Mouse (Mus musculus) common myeloid progenitor, adult 5-6 weeks (primary cell): ENCODE data around the gene Igfbp5. TPM values are rescaled to one million over a fixed set of nuclear protein-coding genes. Genes with fewer than 3 reads are reported as not detected.

Experiments used
- ATAC-seq: replicated peaks from 2 replicates; pipeline ENCODE4 v1.8.0; 2016; ENCODE audit warnings: low read depth, mild to moderate bottlenecking, moderate TSS enrichment, inconsistent platforms; ENCODE audit not compliant: poor library complexity, severe bottlenecking
- total RNA-seq: library from RNA; stranded (forward); fragments of 200-1000, 187-1606 nt; gene quantifications from 2 replicates; pipeline ENCODE4 v1.2.3, GENCODE M21; 2017

Gene Igfbp5
- total RNA-seq, 1 experiment from 2014 or later: 0.37 TPM

GRCm38 (mm10) chr1:72869681-72870614 lies 4.7 kb downstream of the Igfbp5 start:
- ATAC-seq: peak; percentile 62

- ATAC-seq: no peak
These were observed 5.4 kb downstream of the Igfbp5 start for GRCm38 (mm10) chr1:72869275-72869674.

- peak; percentile 45 for ATAC-seq
These were observed 6.1 kb downstream of the Igfbp5 start for GRCm38 (mm10) chr1:72868429-72869215.

GRCm38 (mm10) chr1:72867346-72867745 lies 7.3 kb downstream of the Igfbp5 start:
- ATAC-seq: no peak

GRCm38 (mm10) chr1:72866417-72866816 lies 8.3 kb downstream of the Igfbp5 start:
- no peak for ATAC-seq

GRCm38 (mm10) chr1:72865900-72866299 lies 8.8 kb downstream of the Igfbp5 start:
- 0 out of 2 replicates have a peak, but pooled peaks have one; percentile 36 for ATAC-seq

GRCm38 (mm10) chr1:72864272-72864671 lies 10.4 kb downstream of the Igfbp5 start:
- ATAC-seq: no peak

- no peak for ATAC-seq
These were observed 11.0 kb downstream of the Igfbp5 start for GRCm38 (mm10) chr1:72863692-72864091.

- ATAC-seq: no peak
These were observed 12.4 kb downstream of the Igfbp5 start for GRCm38 (mm10) chr1:72862248-72862647.

- ATAC-seq: no peak
These were observed 13.0 kb downstream of the Igfbp5 start for GRCm38 (mm10) chr1:72861702-72862101.

- ATAC-seq: no peak
These were observed 14.2 kb downstream of the Igfbp5 start for GRCm38 (mm10) chr1:72860502-72860901.

- no peak for ATAC-seq
These were observed 14.7 kb downstream of the Igfbp5 start for GRCm38 (mm10) chr1:72859963-72860362.

- no peak for ATAC-seq
These were observed 15.8 kb downstream of the Igfbp5 start for GRCm38 (mm10) chr1:72858874-72859273.

GRCm38 (mm10) chr1:72858286-72858685 lies 16.4 kb downstream of the Igfbp5 start:
- ATAC-seq: no peak

GRCm38 (mm10) chr1:72857631-72858030 lies 17.1 kb downstream of the Igfbp5 start:
- no peak for ATAC-seq

GRCm38 (mm10) chr1:72857142-72857541 lies 17.5 kb downstream of the Igfbp5 start:
- no peak for ATAC-seq

GRCm38 (mm10) chr1:72856209-72856909 lies 18.3 kb downstream of the Igfbp5 start:
- no peak for ATAC-seq

GRCm38 (mm10) chr1:72855729-72856128 lies 19.0 kb downstream of the Igfbp5 start:
- ATAC-seq: no peak

- peak; percentile 88 for ATAC-seq
These were observed 20.1 kb downstream of the Igfbp5 start for GRCm38 (mm10) chr1:72854337-72855237.
